Mouse (Mus musculus): Measurements from ENCODE around the gene Cyb561d1.

Cyb561d1 gene

GRCm38 (mm10) chr3:108203621-108204325 is 2.8 kb upstream of the Cyb561d1 start:
- peak; percentile 66 for DNase-seq

GRCm38 (mm10) chr3:108203212-108203611 is 2.2 kb upstream of the Cyb561d1 start:
- DNase-seq = no peak

- DNase-seq = no peak
Measured at GRCm38 (mm10) chr3:108202506-108202905, 1.5 kb upstream of the Cyb561d1 start.

- no peak for DNase-seq
Measured at GRCm38 (mm10) chr3:108199231-108199630, 1.8 kb downstream of the Cyb561d1 start.

GRCm38 (mm10) chr3:108197066-108197497 is 3.9 kb downstream of the Cyb561d1 start:
- DNase-seq = peak; percentile 82

GRCm38 (mm10) chr3:108195941-108196590 is 4.9 kb downstream of the Cyb561d1 start:
- peak; percentile 49 for DNase-seq

GRCm38 (mm10) chr3:108195287-108195686 is 5.7 kb downstream of the Cyb561d1 start:
- DNase-seq = no peak

- DNase-seq = no peak
Measured at GRCm38 (mm10) chr3:108193686-108194085, 7.3 kb downstream of the Cyb561d1 start.

GRCm38 (mm10) chr3:108189897-108190296 is 11.1 kb downstream of the Cyb561d1 start:
- DNase-seq = no peak

GRCm38 (mm10) chr3:108188716-108189490 is 12.1 kb downstream of the Cyb561d1 start:
- no peak for DNase-seq

GRCm38 (mm10) chr3:108187111-108187795 is 13.8 kb downstream of the Cyb561d1 start:
- DNase-seq = no peak

- DNase-seq = peak; percentile 72
Measured at GRCm38 (mm10) chr3:108186098-108187047, 14.6 kb downstream of the Cyb561d1 start, which contains the start of gene Amigo1. Gene Amigo1 (plus strand): TSS chr3:108186335.

- DNase-seq = no peak
Measured at GRCm38 (mm10) chr3:108185460-108186097, 15.4 kb downstream of the Cyb561d1 start.

GRCm38 (mm10) chr3:108184742-108185141 is 16.3 kb downstream of the Cyb561d1 start:
- DNase-seq = no peak

GRCm38 (mm10) chr3:108180514-108180913 is 20.5 kb downstream of the Cyb561d1 start:
- no peak for DNase-seq

- DNase-seq = no peak
Measured at GRCm38 (mm10) chr3:108178756-108179715, 22.0 kb downstream of the Cyb561d1 start.

- peak; percentile 66 for DNase-seq
Measured at GRCm38 (mm10) chr3:108174672-108175531, 26.1 kb downstream of the Cyb561d1 start.

- no peak for DNase-seq
Measured at GRCm38 (mm10) chr3:108169199-108169598, 31.8 kb downstream of the Cyb561d1 start.

GRCm38 (mm10) chr3:108167499-108167898 is 33.5 kb downstream of the Cyb561d1 start:
- no peak for DNase-seq
